Mouse (Mus musculus) lung, adult 2 months (tissue): Measurements from ENCODE around the gene Cfap99.

Experiments
- CTCF ChIP-seq: fragments of 200-500 bp; IDR thresholded peaks from 2 replicates; pipeline ENCODE4 v1.5.1; 2011; ENCODE audit warnings: mild to moderate bottlenecking, low read length, control low read depth; ENCODE audit not compliant: insufficient read depth
- POLR2A ChIP-seq: fragments of 200-500 bp; IDR thresholded peaks from 2 replicates; pipeline ENCODE4 v1.6.1; 2011; ENCODE audit warnings: low read depth, mild to moderate bottlenecking, control low read depth, low read length, borderline replicate concordance; ENCODE audit errors: extremely low read depth

DNA sequence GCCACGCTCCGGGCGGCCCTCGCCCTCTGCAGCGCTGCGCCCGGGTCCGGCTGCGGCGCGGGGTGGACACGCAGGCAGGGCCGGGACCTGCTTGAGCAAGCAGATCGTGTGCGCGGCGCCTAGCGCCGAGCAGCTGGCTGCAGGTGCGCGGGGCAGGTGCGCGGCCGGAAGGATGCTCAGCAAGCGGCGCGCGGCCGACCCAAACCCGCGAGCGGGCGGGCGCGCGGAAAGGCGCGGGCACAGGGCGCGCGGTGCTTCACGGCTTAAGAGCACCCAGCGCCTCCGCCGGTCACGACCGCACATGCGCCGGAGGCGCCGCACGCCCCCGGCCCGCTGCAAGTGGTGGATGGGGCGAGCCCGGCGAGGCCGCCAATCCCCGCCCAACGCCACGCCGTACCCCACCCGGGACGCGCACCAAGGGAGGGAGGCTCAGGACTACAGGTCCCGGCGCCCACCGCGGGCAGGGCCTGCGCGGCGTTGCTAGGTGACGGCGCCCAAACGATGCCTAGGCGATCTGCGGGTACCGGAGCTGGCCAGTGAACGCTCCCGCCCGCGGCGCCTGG lies at the start of gene Cfap99, which contains the start of gene Zfyve28:
- TF ChIP-seq CTCF (no peak), POLR2A (no peak)
